Mouse (Mus musculus) CD4-positive, CD25-positive, alpha-beta regulatory T cell, adult 2 months (primary cell): ENCODE results near the gene Nmd3.

ENCODE experiments used
- DNase-seq: peaks from one replicate; pipeline ENCODE4 v3.0.0-alpha.2; 2012; ENCODE audit warnings: low read depth, low spot score

Gene Nmd3

GRCm38 (mm10) chr3:69762838-69763368 lies 41.1 kb downstream of the Nmd3 start:
- no peak for DNase-seq

GRCm38 (mm10) chr3:69763630-69764565 lies 42.1 kb downstream of the Nmd3 start:
- DNase-seq = no peak

- DNase-seq = no peak
Measured at GRCm38 (mm10) chr3:69765206-69765605, 43.4 kb downstream of the Nmd3 start.

GRCm38 (mm10) chr3:69769150-69769549 lies 47.4 kb downstream of the Nmd3 start:
- DNase-seq = no peak

- DNase-seq = no peak
Measured at GRCm38 (mm10) chr3:69773356-69773755, 51.6 kb downstream of the Nmd3 start.

GRCm38 (mm10) chr3:69779246-69779796 lies 57.5 kb downstream of the Nmd3 start:
- DNase-seq = no peak

GRCm38 (mm10) chr3:69792823-69793417 lies 71.1 kb downstream of the Nmd3 start:
- DNase-seq = no peak

- DNase-seq = no peak
Measured at GRCm38 (mm10) chr3:69797533-69797932, 75.7 kb downstream of the Nmd3 start.

GRCm38 (mm10) chr3:69797969-69798368 lies 76.2 kb downstream of the Nmd3 start:
- DNase-seq = no peak

GRCm38 (mm10) chr3:69799096-69799495 lies 77.3 kb downstream of the Nmd3 start:
- DNase-seq = no peak

- no peak for DNase-seq
Measured at GRCm38 (mm10) chr3:69800829-69801384, 79.1 kb downstream of the Nmd3 start.

- no peak for DNase-seq
Measured at GRCm38 (mm10) chr3:69803137-69803536, 81.4 kb downstream of the Nmd3 start.
